Mouse (Mus musculus) erythroid progenitor cell, adult 5-6 weeks (primary cell): ENCODE results near the gene Lmo3. TPM values are rescaled to one million over a fixed set of nuclear protein-coding genes. Genes with fewer than 3 reads are reported as not detected.

Source experiments
- ATAC-seq: replicated peaks from 2 replicates; pipeline ENCODE4 v1.8.0; 2016; ENCODE audit warnings: moderate number of reproducible peaks, mild to moderate bottlenecking, moderate TSS enrichment, inconsistent platforms; ENCODE audit not compliant: poor library complexity, low FRiP score, severe bottlenecking
- total RNA-seq, 2 experiments: library from RNA; stranded (forward) in 1 of 2; stranded (reverse) in 1 of 2; fragments of 150-400 nt in 1 of 2; fragments of 186-747, 209-891 nt in 1 of 2; gene quantifications; 2 replicates each; pipeline versions ENCODE4 v1.2.3 to v1.2.4; 2015 to 2017; ENCODE audit warnings: low replicate concordance in 2 of 2

Gene Lmo3
- total RNA-seq (2015; ENCODE audit: low replicate concordance) = not detected in 2 replicates
- not detected in 2 replicates for total RNA-seq (2017; ENCODE audit: low replicate concordance)

DNA sequence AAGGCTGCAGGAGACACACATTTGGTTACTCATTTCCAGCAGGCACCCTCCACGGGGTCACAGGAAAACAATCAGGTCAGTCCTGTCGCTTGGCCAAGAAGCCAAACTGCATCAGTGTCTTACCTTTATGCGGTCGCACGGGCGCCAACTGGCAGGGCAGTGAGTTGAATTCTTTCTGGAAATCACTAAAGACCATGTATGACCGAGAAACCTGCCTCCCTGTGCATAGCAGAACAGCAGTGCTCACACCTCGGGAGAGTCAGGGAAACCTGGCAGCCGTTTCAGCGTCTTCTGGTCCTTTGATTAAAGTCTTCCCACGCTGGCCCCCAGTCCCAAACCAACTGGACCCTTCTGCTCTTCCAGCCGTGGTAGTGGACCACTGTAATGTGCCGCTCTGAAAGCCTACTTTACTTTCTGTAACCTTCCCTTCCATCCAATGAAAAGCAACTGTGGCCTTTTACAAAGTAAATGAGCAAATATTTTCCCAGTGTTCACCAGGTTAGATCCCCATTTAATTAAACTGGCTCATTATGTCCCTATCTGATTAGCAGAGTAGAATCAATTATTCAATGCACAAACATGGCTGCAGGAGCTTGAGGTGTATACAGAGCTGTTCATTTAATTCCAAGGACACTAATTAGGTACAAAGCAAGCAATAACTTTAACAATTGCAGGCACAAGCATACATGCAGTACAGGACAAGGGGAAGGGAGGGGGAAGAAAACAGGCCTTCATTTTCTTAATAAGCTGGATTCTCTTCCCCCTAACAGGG lies at the start of gene Lmo3:
Lmo3 (minus strand) TSS at position 235 of the 772 bp plus-strand sequence.
- no peak for ATAC-seq

DNA sequence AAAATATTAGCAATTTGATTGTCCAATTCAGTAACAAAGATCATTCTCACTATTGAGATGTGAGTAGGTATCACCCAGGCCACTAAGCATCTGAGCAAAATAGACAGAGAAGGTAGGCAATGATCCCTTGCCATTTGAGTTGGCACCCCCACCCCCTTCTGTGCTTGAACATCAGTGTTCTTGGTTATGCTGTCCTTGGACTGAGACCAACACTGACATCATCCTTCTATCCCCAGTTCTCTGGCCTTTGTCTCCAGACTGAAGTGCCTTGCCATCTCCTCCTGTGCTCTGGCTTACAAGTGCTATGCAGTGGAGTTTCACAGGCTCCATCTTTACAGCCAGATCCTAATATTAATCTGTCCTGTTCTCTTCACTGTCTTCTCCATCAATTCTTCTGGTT lies 39.0 kb upstream of the Lmo3 start:
- ATAC-seq = no peak

DNA sequence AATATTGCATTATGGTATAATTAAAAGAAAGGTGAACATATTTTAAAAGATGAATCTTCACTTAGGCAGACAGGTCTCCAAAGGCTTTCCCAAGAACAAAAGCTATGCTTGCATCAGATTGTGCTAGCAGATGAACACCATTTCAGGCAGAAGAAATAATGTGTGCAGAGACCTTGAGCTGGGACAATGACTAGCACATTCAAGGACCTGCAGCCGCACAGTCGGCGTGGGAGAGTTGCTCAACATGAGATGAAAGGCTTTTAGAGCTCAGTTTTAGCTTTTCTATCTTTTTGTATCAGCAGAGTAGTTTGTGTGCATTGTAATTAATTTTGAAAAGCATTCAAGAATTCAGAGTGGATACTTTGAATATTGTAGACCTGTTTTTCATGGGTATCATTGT lies 36.6 kb upstream of the Lmo3 start:
- ATAC-seq = no peak

DNA sequence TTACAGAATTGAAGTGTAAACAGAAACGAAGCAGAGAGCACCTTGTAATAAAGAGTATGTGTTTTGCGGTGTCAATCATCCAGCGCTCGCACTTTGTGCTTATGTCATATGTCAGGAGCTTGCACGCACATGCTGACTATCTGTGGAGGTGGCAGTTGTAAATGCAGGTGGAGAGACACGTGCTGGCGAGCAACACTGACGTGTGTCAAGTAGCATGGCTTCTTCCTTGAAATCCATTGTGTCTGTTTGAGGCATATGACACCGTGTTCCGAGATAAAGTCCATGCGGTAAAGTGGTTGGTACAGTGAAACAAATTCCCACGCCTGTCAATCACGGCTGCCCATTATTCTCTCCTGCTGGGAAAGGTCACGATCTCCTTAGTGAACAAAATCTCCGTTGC lies 15.2 kb upstream of the Lmo3 start:
- no peak for ATAC-seq

DNA sequence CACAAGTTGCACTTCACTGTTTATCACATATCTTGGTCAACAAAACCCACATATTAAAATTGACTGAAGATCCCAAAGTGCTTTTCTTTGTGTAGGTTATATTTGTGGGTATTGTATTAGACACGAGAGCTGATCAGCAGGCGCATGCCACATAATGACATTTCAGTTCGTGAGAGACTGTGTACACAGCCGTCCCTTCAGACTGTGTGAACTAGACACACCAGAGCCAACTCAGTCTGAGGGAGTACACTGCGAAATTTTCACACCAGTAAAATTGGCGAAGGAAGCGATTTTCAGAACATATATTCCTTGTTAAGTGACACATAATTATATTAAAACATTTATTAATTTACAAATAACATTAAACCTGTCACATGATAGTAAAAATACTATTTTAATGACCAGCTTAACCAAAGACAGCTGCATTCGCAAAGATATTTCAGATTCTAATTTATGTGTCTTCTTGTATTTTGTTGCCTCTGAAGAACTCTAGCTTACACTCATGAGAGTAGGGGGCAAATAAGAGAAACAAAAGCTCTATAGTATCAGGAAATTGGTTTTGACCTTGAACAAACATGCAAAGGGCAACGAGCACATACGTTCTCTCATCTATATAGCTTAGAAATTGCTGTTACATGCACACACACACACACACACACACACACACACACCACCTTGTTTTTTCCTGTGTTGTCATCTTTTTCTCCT lies 14.4 kb upstream of the Lmo3 start:
- ATAC-seq = no peak

DNA sequence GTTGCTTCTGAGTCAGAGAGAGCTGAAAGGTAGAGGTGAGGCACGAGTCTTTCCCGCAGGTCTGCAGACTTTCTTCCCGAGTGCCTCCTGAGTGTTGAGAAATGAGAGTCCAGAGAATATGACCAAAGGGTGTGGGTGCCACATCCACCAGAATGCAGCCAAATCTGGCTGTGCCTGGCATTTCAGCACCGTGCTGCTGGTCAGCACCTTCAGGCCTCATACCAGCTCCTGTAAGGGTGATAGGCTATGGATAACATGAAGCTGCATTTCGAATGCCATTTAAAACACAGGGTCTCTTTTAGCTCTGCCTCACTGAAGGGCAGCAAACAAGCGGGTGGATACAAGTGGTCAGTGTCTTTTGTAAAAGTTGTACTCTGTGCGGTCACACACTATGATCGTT lies 1.5 kb upstream of the Lmo3 start:
- ATAC-seq = no peak

DNA sequence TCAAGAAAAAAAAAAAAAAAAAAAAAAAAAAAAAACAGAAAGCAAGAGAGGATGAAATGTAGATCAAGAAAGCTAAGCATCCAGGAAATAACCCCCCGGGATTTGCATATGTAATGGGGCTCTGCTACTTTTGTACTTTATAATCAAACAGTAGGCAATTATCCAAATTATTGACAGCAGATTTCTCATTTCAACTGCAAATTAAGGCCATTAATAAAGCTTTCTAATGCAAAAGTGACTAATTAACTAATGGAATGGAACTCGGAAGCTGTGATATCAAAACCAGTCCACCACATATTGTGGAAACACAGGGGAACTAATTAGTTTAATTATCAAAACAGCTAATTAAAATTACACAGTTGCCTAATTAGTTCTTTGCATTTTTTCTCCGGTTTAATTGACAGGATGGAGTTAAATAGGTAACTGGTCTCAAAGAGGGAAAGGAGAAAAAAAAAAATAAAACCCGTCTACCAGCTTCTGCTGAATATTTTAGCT lies 785 bp upstream of the Lmo3 start:
- no peak for ATAC-seq

DNA sequence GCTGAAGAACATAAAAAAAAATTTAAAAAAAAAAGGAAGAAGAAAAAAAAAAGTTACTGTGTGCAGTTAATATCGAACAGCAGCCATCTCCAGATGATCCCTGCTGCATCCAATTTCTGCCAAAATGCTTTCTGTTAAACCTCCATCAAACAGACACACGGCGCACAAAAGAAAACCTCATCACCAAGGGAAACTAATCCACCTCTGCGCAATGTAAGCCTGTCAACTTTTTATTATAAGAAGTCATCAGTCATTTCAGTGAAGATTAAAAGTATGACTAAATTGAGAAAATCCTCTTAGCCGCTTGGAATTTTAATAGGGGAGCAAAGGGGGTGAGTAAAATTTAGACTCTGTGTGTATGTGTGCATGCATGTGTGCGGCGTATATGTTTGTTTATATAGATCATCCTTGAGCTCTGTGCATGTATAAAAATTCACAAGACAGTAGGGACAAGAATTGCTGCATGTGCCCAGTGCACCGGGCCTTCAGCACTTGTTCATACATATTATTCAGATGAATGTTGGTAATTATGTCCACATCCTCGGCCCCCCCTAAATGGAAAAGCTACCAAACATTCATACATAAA lies 1.2 kb downstream of the Lmo3 start:
- ATAC-seq = no peak

DNA sequence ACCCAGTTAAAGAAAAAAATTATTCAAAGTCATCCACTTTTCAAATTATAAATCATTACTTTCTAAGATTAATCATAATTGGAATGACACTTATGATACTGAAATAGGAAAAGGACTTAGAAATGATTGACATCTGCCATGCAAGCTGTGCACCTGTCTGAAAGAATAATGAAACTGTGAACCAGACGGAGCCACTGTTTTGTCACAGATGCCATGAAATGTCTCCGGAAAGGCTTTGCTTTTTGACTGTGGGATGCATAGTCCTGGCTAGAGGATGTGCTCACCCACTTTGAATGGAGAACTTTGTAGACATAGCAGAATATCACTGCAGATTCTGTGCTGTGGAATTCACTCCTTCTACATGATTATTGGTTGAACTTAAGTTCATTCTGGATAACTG lies 18.4 kb downstream of the Lmo3 start:
- ATAC-seq = no peak

DNA sequence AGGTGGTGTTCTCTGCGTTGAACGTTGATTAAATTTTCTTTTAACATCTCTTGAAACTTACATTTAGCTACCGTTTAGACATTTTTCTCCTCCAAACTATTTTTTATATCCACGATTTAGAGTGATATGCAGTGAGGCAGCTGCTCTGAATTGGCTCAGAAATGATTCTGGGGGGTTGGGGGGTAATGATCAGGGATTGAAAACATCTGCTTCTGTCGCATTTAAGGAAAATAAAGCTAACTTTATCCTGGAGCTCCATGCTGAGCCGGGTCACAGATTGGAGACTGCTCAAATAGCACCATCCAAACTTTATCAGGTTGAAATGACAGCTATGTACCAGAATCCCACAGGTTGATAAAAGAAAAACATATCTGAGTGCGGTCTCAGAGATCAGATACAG lies 29.6 kb downstream of the Lmo3 start:
- ATAC-seq = no peak

DNA sequence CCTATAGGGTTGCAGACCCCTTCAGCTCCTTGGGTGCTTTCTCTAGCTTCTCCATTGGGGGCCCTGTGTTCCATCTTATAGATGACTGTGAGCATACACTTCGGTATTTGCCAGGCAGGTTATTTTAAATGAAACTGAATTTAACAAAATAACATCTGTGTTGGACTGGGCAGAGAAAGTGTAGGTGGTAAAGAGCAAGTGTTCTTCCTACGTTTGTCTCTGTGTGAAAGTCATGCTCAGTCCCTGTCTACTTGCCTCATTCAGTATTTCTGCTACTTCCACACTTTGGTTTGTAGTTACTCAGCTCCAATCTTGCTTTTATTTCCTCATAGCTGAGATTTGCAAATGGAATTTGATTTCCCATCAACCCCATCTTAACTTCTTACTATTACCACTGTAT lies 46.9 kb downstream of the Lmo3 start:
- no peak for ATAC-seq

DNA sequence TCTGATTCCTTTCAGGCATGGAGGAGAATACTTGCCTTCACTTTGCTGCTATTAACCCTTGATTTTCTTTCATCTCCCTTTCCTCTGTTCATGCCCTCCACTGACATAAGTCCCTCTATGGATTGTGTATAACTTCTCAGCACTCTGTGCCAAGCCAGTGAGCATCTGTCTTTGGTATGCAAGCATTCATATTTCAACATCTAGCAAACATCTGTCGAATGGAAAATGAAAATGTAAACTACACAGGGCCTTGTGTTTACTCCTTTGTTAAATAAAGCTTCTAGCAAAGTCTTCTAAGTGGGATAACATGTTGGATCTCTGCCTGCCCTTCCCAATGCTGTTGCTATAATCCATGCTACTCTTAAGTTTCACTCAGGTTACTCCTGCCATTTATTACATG lies 75.1 kb downstream of the Lmo3 start:
- ATAC-seq = no peak

DNA sequence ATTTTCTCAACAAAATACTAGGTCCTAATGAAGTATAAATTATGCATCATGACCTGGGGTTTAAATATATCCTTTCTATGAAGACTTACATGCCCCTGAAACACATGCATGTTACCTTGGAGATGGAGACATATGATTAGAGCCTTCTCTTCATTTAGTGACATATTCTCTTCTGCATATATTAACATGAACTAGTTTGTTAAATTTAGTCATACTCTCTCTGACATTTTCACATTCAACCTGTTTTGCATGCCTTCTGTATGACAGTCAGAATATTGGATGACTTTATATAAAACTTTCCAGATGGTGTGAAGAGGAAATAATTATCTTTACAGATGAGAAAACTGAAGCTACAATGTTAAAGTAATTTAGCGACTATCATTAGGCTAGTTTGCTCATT lies 77.8 kb downstream of the Lmo3 start:
- no peak for ATAC-seq

DNA sequence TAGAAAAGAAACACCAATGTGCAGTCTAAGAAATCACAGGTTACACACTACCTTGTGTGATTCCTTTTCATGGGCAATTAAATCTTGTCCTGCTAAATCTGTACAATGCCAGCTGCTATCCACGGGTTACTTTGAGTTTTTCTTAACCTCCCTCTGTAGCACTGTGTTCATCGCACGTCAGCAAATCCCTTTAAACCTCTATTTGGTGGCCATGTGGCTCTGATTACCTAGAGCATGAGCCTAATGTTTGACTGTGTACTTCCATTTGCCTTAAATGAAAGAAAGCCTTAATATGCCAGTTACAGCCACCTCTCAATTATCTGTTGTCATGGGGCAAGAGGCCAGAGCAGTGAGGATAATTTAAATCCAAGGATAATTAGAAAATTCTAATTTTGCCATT lies 98.9 kb downstream of the Lmo3 start:
- ATAC-seq = no peak

DNA sequence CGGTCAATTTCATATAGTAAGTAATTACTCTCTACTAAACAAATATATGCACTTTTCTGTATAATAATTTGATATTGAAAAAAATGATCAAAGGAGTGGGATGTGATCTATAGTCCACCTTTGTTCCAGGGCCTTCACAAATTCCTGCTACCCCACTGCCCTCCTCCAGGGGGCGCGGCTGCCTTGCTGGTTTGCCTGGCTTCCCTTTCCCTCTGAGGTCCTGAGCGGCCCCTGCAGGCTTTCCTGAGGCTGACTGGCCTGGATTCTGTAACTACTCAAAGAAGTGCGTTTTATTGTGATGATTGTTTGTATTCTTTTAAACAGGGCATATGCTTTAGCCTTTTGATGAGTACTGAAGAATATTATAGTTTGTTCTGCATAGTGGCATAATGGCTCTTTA lies 104.2 kb downstream of the Lmo3 start:
- ATAC-seq = no peak

DNA sequence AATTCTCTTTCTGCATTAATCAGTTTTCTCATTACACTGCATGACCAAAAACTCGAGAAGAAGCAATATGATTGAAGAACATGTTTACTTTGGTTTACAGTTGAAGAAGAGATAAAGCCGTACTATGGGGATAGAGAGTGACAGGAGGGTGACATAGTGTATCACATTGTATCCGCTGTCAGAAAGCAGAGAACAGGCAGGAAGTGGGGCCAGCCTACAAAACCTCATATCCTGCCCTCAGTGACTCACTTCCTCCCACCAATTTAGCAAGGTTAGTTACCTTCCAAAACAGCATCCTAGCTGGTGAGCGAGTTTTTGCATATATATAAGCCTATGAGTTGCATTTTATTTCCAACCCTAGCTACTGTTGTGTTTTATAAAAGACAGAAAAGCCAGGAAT lies 112.6 kb downstream of the Lmo3 start:
- no peak for ATAC-seq

DNA sequence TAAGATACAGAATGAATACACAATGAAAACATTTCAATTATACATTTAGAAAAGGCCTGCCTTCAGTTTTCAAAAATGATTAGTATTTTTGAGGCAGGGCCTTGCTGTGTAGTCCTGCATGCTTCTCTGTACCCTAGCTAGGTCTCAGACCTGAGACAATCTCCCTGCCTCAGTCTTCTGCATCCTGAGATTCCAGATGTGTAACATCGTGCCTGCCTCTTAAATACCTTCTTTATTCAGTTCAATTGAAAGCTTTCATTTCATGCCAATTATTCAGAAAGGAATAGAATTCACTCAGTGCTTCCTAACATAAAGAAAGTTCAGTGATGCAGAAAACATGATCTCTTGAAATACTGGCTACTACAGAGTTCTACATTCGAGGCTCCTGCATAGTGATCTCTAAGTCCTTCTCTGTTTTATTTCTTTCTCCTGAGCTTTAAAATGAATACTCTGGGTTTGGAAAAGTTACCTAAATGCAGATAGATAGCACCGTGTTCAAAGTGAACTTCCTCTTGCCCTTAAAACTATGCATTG lies 137.2 kb downstream of the Lmo3 start:
- ATAC-seq = no peak

DNA sequence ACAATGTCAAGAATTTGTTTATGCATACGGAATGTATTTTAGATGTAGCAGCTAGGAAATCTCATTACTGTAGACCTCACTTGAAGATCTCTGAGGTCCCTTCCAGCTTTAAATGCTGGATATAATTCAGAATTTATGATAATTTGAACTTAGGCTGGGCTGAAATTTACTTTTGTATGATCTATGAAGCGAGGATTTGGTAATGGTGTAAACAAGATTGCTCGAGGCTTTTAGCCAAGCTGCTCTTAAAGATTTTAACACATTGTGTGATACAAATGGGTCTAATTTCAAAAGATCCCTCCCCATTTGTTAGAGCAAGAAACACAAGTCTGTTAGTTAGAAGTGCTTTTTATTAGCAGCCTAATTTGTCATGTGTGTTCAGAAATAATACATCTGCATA lies 144.4 kb downstream of the Lmo3 start:
- ATAC-seq = no peak

DNA sequence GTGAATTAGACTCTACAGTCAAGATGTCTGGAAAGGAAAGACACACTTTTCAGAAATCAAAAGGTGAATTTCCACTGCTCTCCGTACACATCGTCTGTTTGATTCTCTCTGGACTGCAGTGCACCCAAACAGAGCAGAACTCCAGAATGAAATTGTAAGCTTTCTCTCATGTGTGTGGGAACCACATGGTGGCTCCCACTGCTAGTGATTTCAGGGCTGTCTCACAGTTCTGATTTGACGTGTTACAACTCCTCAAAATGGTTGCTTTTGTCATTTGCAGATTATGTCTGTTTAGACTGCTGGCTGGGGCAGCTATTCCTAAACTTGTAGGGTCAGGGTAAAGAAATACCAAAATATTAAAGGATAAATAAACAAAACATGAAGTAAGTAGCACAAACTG lies 145.0 kb downstream of the Lmo3 start:
- no peak for ATAC-seq

DNA sequence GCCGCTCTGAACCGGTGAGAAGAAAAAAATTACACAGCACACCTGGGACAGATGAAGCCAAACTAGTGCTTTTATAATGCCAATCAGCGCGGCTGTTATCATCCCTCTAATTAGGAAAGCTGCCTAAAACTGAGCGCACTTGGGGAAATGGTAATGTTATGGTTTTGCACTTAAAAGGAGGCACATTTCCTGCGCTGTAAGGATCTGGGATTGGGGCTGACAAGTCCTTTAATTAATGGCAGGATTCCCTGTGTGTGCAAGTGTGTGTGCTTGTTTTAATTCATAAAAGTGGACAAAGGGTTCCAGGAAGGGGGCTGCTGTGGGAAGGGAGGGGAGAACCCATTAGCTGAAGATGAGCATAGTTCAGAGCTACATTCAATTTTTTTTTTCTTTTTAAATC lies 154.4 kb downstream of the Lmo3 start:
- ATAC-seq = no peak

DNA sequence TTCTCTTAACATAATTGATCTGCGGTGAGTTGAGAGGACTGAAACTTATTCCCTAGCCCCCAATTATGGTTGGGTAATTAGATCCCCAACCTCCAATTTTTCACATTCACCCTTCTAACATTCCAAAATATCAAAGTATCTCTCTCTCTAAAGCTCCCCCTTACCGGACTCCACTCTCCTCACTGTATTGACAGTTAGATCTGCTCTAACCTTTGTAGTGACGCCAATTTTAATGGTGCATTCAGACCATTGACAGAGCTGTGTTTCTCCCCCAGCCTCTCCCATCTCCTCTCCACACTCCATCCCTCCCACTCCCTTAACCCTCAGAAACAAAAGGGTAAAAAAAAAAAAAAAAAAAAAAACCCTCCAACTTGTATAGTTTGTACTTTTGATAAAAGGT lies 154.9 kb downstream of the Lmo3 start:
- ATAC-seq = no peak
